Mouse (Mus musculus) lung, adult 2 months (tissue): ENCODE measurements around the gene Irx3.

ENCODE experiments used
- CTCF ChIP-seq: fragments of 200-500 bp; IDR thresholded peaks from 2 replicates; pipeline ENCODE4 v1.5.1; 2011; ENCODE audit warnings: mild to moderate bottlenecking, low read length, control low read depth; ENCODE audit not compliant: insufficient read depth
- POLR2A ChIP-seq: fragments of 200-500 bp; IDR thresholded peaks from 2 replicates; pipeline ENCODE4 v1.6.1; 2011; ENCODE audit warnings: low read depth, mild to moderate bottlenecking, control low read depth, low read length, borderline replicate concordance; ENCODE audit errors: extremely low read depth

DNA sequence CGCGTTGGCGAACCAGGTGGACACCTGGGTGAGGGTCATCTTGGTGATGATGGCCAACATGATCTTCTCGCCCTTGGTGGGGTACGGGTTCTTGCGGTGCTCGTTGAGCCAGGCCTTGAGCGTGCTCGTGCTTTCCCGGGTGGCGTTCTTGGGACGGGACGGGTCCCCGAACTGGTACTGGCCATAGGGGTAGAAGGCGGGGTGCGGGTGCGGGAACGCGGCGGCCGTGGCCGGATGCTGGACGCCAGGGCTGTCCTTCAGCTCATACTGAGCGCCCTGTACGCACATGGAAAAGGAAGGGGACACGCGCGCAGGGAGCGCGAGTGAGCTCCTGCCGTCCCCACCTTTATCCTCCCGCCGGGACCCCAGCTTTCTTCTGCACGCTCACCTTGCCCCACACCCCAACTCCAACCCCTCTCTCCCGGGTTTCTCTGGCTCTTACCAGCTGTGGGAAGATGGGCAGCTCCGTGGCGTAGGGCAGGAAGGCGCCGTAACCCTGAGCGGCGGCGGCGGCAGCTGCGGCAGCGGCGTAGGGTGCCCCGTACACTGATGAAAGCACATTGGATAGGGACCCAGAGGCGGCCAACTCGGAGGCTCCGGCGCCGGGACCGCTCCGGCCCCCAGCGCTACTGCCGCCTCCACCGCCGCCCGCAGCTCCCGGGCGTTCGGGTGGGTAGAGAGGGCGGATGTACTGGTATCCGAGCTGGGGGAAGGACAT is 1.2 kb downstream of the Irx3 start:
- TF ChIP-seq CTCF (no peak), POLR2A (no peak)
